Mouse (Mus musculus): Measurements from ENCODE around the gene Retreg1.

- TF ChIP-seq POLR2A (IDR thresholded peaks at IDR 0.05; ENCODE audit: control insufficient read depth, extremely low read depth, insufficient read depth, low read length, poor library complexity) (no peak), CTCF (IDR thresholded peaks at IDR 0.05; ENCODE audit: borderline replicate concordance, control insufficient read depth, extremely low read depth, insufficient read depth, low read length, poor library complexity) (no peak)
These were observed 54.6 kb downstream of the Retreg1 start for GRCm38 (mm10) chr15:25897617-25898016.
